Mouse (Mus musculus) thymus, adult 2 months (tissue): ENCODE measurements around the gene Trappc5.

Experiments
- CTCF ChIP-seq: fragments of 200-500 bp; IDR thresholded peaks from 2 replicates; pipeline ENCODE4 v1.5.1; 2012; ENCODE audit warnings: mild to moderate bottlenecking, control low read depth, low read length, moderate library complexity, borderline replicate concordance; ENCODE audit not compliant: control insufficient read depth, poor library complexity, insufficient read depth; ENCODE audit errors: extremely low read depth
- POLR2A ChIP-seq: fragments of 200-500 bp; IDR thresholded peaks from 2 replicates; pipeline ENCODE4 v1.6.1; 2012; ENCODE audit warnings: mild to moderate bottlenecking, low read length, control low read depth, moderate library complexity; ENCODE audit not compliant: control insufficient read depth, poor library complexity, insufficient read depth; ENCODE audit errors: extremely low read depth

DNA sequence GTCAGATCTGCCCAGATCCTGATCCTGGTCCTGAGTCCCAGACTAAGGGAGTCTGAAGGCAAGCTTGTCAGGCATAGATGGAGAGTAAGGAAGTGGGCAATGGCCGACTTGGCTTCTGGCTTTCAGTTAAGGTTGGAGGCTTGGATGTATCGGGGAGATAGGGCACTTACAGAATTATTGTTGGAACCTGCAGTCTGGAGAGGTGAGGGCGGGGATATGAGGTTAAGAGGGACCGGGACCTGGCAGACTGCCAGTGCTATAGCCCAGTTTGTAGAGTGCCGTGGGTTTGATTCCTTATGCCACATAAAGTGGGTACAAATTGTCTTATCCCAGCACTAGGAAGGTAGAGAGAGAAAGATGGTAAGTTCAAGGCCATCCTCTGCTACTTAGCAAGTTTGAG, 3.6 kb downstream of the Trappc5 start:
- TF ChIP-seq CTCF = no peak
- no peak for TF ChIP-seq POLR2A
